Mouse (Mus musculus) layer of hippocampus, postnatal 10 days (tissue): Measurements from ENCODE around the gene I830077J02Rik. TPM values are rescaled to one million over a fixed set of nuclear protein-coding genes. Genes with fewer than 3 reads are reported as not detected.

Experiments used
- DNase-seq, 2 experiments: peaks; one replicate each; pipeline ENCODE4 v3.0.0; 2021; ENCODE audit warnings: low spot score in 2 of 2
- total RNA-seq, 2 experiments: library from RNA; stranded (reverse); gene quantifications; 2 replicates each; pipeline ENCODE4 v1.2.3; 2021

The I830077J02Rik gene
- total RNA-seq, 2 experiments from 2014 or later = 1.2 to 1.6 TPM

- peak; percentile 65 for DNase-seq
These were observed 37.6 kb downstream of the I830077J02Rik start for GRCm38 (mm10) chr3:105894601-105895592.

DNA sequence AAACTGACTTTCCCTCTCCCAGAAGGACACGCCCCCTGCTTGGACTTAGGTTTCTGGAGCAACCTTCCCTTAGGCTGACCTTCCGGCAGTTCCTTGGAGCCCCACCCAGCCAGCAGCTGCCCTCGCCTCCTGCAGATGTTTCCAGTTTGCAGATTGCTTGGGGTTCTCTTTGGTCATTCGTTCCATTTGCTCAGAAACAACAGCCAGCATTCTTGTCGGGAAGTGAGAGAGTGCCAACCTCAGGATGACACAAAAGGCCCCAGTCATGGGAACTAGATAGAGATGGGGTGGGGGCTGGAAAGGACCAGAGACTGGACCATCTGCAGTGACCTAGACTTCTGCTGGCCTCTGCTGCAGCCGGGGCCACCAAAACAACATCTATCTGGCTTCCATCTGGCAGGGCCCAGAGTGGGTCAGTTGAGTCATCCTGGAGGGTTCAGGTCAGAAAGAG, 38.5 kb downstream of the I830077J02Rik start:
- no peak for DNase-seq

GRCm38 (mm10) chr3:105892572-105893495, 39.6 kb downstream of the I830077J02Rik start:
- no peak for DNase-seq

- DNase-seq = no peak
These were observed 40.5 kb downstream of the I830077J02Rik start for GRCm38 (mm10) chr3:105891760-105892571.

DNA sequence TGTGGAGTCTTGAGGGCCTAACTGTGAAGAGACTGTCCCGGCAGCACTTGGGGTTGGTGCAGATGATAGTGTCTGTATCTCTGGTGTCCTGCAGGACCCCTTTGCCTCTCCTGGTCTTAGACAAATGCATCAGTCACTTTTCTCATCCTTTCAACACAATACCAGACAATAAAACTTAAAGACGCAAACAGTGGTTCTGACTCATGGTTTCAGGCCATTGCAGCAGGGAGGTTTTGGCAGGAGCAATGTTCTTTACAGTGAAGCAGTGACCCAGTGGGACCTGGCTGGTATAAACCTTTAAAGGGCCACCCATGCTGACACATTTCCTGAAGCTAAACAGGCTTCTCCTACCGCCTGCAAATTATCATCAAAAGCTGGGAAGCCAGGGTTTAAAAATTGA, 41.3 kb downstream of the I830077J02Rik start:
- no peak for DNase-seq

GRCm38 (mm10) chr3:105890220-105890619, 42.2 kb downstream of the I830077J02Rik start:
- DNase-seq = no peak

GRCm38 (mm10) chr3:105888961-105889360, 43.5 kb downstream of the I830077J02Rik start:
- no peak for DNase-seq

DNA sequence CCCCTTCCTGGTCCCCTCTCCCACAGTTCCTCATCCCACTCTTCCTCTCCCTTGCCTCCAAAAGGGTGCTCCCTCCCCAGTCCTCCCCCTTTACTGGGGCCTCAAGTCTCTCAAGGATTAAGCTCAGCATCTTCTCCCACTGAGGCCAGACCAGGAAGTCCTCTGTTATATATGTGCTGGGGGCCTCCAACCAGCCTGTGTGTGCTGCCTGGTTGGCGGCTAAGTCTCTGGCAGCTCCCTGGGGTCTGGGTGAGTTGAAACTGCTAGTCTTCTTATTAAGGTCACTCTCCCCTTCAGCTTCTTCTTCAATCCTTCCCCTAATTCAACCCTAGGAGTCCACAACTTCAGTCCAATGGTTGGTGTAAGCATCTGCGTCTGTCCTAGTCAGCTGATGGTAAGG, 49.4 kb downstream of the I830077J02Rik start:
- DNase-seq = no peak

- no peak for DNase-seq
These were observed 50.4 kb downstream of the I830077J02Rik start for GRCm38 (mm10) chr3:105882105-105882504.

DNA sequence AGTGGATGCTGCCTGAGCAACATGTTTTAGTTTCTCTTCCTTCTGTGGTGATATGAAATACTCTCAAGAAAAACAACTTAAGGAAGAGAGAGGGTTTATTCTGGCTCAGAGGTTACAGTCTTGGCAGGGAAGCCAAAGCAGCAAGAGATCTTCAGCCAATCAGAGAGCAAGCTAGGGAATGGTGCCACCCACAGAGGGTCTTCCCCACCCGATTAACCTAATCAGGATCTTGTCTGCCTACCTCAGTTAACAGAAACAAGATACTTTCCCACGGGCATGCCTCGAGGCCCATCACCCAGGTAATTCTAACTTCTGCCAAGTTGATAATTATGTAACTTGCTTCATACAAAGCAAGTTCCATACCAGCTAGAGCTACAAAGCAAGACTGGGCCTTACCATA, 52.0 kb downstream of the I830077J02Rik start:
- DNase-seq = no peak

DNA sequence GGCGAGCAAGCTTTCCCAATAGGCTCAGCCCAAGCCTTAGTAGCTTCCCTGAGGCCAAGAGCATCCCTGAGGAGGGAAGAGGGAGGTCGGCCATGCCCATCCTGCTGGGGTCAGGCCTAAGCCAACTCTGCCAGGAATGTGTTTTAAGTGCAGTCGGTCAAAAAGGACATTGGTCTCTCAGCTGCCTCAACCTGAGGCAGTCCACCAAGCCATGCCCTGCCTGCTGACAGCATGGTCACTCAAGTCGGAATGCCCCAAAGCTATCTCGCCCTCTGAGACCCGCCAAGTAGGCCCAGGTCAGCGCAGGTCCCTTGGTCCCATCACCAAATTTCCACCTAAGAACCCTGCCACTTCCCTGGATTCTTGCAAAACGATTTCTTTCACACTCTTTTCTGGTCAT, 53.7 kb downstream of the I830077J02Rik start:
- no peak for DNase-seq

GRCm38 (mm10) chr3:105877919-105878318, 54.5 kb downstream of the I830077J02Rik start:
- DNase-seq = no peak

GRCm38 (mm10) chr3:105877252-105877803, 55.1 kb downstream of the I830077J02Rik start:
- no peak for DNase-seq

DNA sequence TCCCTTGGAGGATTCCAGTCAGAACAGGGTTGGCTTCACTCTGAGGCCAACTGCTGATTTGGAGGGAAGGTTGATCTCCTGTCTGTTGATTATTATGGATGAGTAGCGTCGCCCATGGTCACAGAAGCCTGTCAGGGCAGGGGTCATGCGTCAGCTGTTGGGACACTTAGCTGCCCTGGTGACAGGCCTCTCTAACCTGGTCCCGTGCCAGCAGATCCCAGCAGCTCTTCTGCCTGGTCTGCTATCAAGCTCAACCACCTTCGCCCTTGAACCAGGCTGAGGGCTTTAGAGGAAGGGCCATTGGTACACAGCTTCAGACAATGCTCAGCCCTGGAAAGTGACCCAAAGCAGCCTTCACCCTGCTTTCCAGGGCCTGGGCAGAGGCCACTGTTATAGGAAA, 56.4 kb downstream of the I830077J02Rik start:
- DNase-seq = no peak

Other genes with a start within 250 kb of the I830077J02Rik start
- gene Ddx20, start 245.1 kb downstream of the I830077J02Rik start, total RNA-seq = 10 to 100 TPM; 12.7 to 13.4 TPM
- 10 to 100 TPM; 39.3 to 41.5 TPM for gene Inka2, start 228.1 kb downstream of the I830077J02Rik start, total RNA-seq
- 10 to 100 TPM; 95.2 to 98.6 TPM for gene Rap1a, start 131.3 kb downstream of the I830077J02Rik start, total RNA-seq
- 1 to 10 TPM in 1 of 2 experiments, under 1 TPM in 1; 0.34 to 1.1 TPM for gene Adora3, start 61.8 kb downstream of the I830077J02Rik start, total RNA-seq
- gene Tmigd3, start 61.8 kb downstream of the I830077J02Rik start, total RNA-seq = under 1 TPM in 1 of 2 experiments, not detected in 1; 0.47 TPM
- 10 to 100 TPM; 62.4 to 63.4 TPM for gene Wdr77, start 26.7 kb upstream of the I830077J02Rik start, total RNA-seq
- 100 to 1,000 TPM; 325 to 334 TPM for gene Atp5f1, start 27.4 kb upstream of the I830077J02Rik start, total RNA-seq
- 1 to 10 TPM; 2.2 to 2.5 TPM for gene Ovgp1, start 41.0 kb upstream of the I830077J02Rik start, total RNA-seq
- gene Pifo, start 82.0 kb upstream of the I830077J02Rik start, total RNA-seq = 1 to 10 TPM in 1 of 2 experiments, under 1 TPM in 1; 0.65 to 1.4 TPM
- gene Chil5, start 100.2 kb upstream of the I830077J02Rik start, total RNA-seq = under 1 TPM in 1 of 2 experiments, not detected in 1; 0.39 TPM
- 1 to 10 TPM in 1 of 2 experiments, under 1 TPM in 1; 0.91 to 1.3 TPM for gene Chia1, start 180.6 kb upstream of the I830077J02Rik start, total RNA-seq
- under 1 TPM in 1 of 2 experiments, not detected in 1; 0.39 TPM for gene Chil3, start 234.9 kb upstream of the I830077J02Rik start, total RNA-seq